Mouse (Mus musculus): ENCODE measurements around the gene Actr3b.

DNA sequence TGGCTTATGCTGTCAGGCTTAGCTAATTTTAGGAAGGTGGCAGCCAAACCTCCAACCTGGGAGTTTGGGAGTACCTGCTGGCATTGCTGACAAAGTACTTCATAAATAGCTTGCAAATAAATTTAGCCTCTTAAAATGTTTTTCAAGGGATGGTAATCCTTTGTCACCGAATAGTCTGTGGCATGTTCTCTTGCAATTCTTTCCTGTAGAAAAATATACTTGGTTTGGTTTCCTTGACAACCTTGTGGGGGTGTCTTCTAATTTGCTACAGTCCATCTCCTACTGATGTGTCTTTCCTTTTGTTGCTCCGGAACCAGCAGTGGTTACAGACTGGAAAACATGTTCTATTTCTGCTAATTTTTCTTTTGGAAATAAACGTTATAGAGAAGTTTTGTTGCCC lies 1.1 kb downstream of the Actr3b start:
- TF ChIP-seq POLR2A (IDR thresholded peaks at IDR 0.05; ENCODE audit: extremely low read depth, insufficient read depth, low read length), result peak; percentile 29; the same call in 1 of the 2 replicates
- no peak for TF ChIP-seq CTCF (IDR thresholded peaks at IDR 0.05; ENCODE audit: extremely low read depth, insufficient read depth, low read length)
